Mouse (Mus musculus) liver, adult 2 months (tissue): ENCODE measurements around the gene Btbd10.

ENCODE experiments used
- CTCF ChIP-seq: fragments of 200-500 bp; IDR thresholded peaks from 2 replicates; pipeline ENCODE4 v1.5.1; 2011; ENCODE audit warnings: low read depth, low read length, control low read depth
- POLR2A ChIP-seq: fragments of 200-500 bp; IDR thresholded peaks from 2 replicates; pipeline ENCODE4 v1.6.1; 2011; ENCODE audit warnings: low read length, control low read depth; ENCODE audit not compliant: insufficient read depth; ENCODE audit errors: extremely low read depth

GRCm38 (mm10) chr7:113268287-113268686 is 100.9 kb downstream of the Btbd10 start:
- TF ChIP-seq CTCF (peak; percentile 84), POLR2A (no peak)
